Mouse (Mus musculus) layer of hippocampus, adult 2 months (tissue): ENCODE results near the gene Hmgn3. TPM values are rescaled to one million over a fixed set of nuclear protein-coding genes. Genes with fewer than 3 reads are reported as not detected.

Experiments
- DNase-seq, 2 experiments: peaks; one replicate each; pipeline ENCODE4 v3.0.0; 2022; ENCODE audit warnings: low spot score in 2 of 2
- H3K27ac ChIP-seq: fragments of 200-600 bp; 2 replicates; pipeline ENCODE4 v1.8.1; 2022
- H3K4me3 ChIP-seq: fragments of 200-600 bp; 2 replicates; pipeline ENCODE4 v1.8.1; 2022; ENCODE audit warnings: mild to moderate bottlenecking
- CTCF ChIP-seq: fragments of 200-600 bp; conservative IDR thresholded peaks from 2 replicates; pipeline ENCODE4 v1.8.1; 2022; ENCODE audit warnings: antibody characterized with exemption, mild to moderate bottlenecking, moderate library complexity
- total RNA-seq, 2 experiments: library from RNA; stranded (reverse); gene quantifications; 2 replicates each; pipeline ENCODE4 v1.2.3; 2021

Hmgn3 gene
- total RNA-seq, 2 experiments from 2014 or later = 86.8 to 89.5 TPM

DNA sequence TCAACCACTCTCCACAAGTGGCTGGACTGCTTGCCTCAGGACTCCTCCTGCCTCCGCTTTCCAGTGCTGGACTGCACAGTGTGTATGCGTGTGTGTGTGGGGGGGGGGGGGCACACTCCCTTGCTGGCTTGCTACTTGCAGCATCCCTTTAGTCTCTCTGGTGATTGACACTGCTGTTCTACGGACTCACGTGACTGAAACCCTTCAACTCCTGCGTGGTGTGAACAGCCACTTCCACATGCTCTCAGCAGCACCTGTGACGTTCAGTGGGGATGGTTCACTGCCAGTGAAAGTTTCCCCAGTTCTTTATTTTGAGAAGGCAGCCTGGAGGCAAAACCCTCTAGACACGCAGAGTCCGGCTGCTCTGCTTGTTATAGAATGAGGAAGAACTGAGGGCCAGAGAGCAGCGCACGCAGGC lies 32.7 kb downstream of the Hmgn3 start:
- DNase-seq = no peak
- Histone ChIP-seq H3K4me3 (no peak overlapping the region), H3K27ac (no peak overlapping the region)
- TF ChIP-seq CTCF = no peak

DNA sequence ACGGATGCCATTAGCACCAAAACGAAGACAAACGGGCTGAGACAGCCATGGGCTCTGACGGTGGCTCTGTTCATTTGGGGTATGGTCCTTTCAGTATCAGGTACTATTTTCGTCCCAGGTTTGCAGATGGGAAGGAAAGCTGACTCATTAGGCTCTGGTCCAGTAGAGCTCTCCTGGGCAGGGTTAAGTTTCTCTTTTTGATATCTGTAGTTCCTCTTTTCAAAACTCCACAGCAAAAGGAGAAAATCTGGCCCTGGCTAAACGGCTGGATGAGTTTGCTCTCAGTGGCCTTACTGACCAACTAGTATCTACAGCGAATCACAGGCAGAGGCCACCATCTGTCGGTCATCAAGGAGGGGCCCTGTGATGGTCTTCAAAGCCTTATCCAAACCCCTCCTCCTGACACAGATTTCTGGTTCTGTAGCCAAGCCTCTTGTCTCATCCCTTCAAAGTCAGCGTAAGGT lies 34.1 kb downstream of the Hmgn3 start:
- no peak for TF ChIP-seq CTCF
- no peak overlapping the region for H3K4me3 ChIP-seq
- H3K27ac ChIP-seq = no peak overlapping the region
- no peak for DNase-seq

DNA sequence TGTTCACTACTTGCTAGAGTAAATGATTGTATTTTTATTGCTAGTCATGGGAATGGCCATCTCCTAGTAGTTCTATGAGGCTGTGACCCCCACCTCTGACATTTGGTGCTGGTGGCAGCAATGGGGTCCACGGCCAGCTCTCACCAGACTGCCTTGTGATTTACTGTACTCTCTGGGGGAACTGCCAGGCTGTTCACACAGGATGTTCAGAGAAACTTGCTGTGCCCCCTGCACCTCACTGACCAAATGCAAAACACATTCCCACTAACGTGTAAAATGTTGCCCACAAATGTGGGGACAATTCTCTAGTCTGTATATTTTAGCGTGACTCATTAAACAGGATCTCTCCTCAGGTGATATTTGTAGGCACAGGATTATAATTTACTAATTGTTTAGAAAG lies 34.7 kb downstream of the Hmgn3 start:
- no peak for TF ChIP-seq CTCF

GRCm38 (mm10) chr9:83111117-83111686 lies 35.3 kb downstream of the Hmgn3 start:
- no peak for TF ChIP-seq CTCF
- Histone ChIP-seq H3K4me3 (no peak overlapping the region), H3K27ac (no peak overlapping the region)
- DNase-seq = no peak

More for the DNA sequence above, 34.7 kb downstream of the Hmgn3 start:
- Histone ChIP-seq H3K4me3 (no peak overlapping the region), H3K27ac (no peak overlapping the region)
- DNase-seq = no peak

GRCm38 (mm10) chr9:83110406-83111116 lies 35.9 kb downstream of the Hmgn3 start:
- DNase-seq = no peak
- no peak for TF ChIP-seq CTCF
- H3K27ac ChIP-seq = no peak overlapping the region
- H3K4me3 ChIP-seq = no peak overlapping the region

GRCm38 (mm10) chr9:83109705-83110104 lies 36.8 kb downstream of the Hmgn3 start:
- no peak overlapping the region for H3K27ac ChIP-seq
- DNase-seq = no peak
- no peak overlapping the region for H3K4me3 ChIP-seq
- TF ChIP-seq CTCF = no peak

DNA sequence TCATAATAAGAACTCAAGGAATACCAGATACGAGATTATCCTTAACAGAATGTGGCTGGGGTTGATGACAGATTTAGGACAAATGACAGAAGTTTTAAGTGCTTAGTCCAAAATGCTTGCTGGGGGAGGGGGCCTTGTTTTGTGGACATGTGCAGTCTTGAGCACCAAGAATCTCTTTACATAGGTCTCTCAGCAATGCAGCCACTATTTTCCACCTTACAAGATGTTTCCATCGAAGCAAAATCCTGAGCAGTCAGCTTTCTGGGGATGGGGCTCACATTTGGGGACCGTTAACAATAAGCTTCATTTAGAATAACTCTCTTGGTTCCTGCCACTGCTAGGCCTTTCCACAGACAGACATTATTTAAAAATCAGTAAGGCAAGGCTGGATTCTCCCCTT lies 37.7 kb downstream of the Hmgn3 start:
- no peak overlapping the region for H3K4me3 ChIP-seq
- H3K27ac ChIP-seq = no peak overlapping the region
- no peak for DNase-seq
- no peak for TF ChIP-seq CTCF

DNA sequence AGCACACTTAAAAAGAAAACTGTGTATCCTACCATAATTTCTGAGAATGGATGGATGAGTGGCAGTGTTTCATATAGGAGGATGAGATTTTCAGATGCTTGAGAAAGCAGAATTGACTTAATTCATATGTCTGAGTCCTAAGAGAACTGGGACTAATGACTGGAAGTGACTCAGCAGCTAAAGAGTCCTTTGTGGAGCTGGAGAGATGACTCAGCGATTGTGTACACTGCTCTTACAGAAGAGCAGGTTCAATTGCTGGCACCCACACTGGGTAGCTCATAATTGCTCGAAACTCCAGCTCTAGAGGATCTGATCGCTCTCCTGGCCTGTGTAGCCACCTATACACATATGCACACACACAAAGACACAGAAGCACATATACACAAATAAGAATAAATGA lies 42.7 kb downstream of the Hmgn3 start:
- Histone ChIP-seq H3K27ac (no peak overlapping the region), H3K4me3 (no peak overlapping the region)
- TF ChIP-seq CTCF = no peak
- DNase-seq = no peak

DNA sequence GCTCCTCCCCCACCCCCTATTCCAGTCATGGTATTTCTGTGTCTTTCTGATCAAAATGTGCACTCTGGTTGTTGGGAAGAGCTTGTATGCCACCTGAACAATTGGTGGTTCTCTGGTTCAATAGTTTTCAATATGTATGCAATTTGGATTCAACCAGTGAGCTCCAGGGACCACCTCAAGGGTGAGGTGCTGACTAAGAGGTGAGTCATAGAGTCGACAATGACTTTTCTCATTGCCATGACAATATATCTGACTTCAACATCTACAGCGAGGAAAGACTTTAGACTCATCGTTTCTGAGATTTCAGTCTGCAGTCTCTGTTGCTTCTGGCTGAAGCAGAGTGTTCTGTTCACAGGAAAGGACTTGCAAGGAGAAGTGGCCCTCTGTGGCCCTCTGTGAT lies 44.8 kb downstream of the Hmgn3 start:
- DNase-seq = no peak
- no peak overlapping the region for H3K4me3 ChIP-seq
- TF ChIP-seq CTCF = no peak
- no peak overlapping the region for H3K27ac ChIP-seq

GRCm38 (mm10) chr9:83100786-83101185 lies 45.7 kb downstream of the Hmgn3 start:
- H3K27ac ChIP-seq = no peak overlapping the region
- H3K4me3 ChIP-seq = no peak overlapping the region
- no peak for DNase-seq
- TF ChIP-seq CTCF = no peak

GRCm38 (mm10) chr9:83098652-83099307 lies 47.7 kb downstream of the Hmgn3 start:
- no peak for TF ChIP-seq CTCF
- Histone ChIP-seq H3K27ac (no peak overlapping the region), H3K4me3 (no peak overlapping the region)
- DNase-seq = no peak

DNA sequence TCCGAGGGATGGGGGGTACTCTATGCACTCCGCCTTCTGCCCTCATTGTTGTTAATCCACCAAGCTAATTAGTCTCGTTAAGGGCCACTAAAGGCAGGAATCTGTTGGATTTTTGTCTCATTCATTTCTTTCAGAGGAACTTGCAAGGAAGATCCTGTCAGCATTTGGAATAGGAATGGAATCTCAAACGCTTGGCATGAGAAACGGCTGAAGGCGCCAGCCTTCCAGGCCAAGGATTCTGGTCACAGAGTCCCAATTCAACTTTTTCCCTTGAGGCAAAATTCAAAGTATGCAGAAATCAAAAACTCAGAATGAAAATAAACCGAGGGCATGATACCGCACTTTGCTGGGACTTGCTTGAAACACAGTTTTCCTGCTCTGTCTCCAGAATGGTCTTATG lies 48.7 kb downstream of the Hmgn3 start:
- no peak for TF ChIP-seq CTCF
- DNase-seq = no peak
- no peak overlapping the region for H3K27ac ChIP-seq
- no peak overlapping the region for H3K4me3 ChIP-seq

DNA sequence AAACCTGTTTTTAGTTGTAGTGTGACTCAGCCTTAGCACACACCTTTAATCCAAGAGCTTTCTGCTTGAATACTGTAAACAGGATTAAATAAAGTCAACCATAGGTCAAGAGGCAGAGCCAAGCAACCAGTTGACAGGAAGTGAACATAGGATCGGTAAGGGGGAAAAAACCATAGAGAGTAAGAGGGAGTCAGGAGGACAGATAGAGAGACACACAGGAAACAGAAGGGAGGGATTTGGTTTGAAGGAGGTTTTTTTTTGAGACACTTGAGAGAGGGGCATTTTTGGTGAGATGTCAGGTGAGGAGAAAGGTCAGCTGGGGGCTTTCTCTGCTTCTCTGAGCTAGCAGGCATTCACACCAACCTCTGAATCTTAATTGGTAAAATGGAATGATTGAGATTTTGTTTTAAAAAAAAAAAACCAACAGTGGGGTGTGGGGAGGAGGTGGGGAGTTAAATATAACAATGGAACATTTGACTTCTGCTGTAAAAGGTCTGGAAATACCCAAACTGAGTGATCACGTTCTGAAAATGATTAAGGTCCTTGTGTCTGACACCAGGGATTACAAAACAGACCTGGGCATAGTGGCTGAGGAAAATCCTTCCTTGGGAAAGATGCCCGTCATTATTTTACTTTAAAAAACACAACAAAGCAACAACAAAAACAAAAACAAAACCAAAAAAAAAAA lies 51.7 kb downstream of the Hmgn3 start:
- no peak for TF ChIP-seq CTCF
- no peak overlapping the region for H3K4me3 ChIP-seq
- DNase-seq = no peak
- H3K27ac ChIP-seq = no peak overlapping the region
